Mouse (Mus musculus) B cell, adult 62 days (primary cell): Measurements from ENCODE around the gene Cadm3. TPM values are rescaled to one million over a fixed set of nuclear protein-coding genes. Genes with fewer than 3 reads are reported as not detected.

Experiments used
- total RNA-seq: library from RNA; stranded (reverse); gene quantifications from 4 replicates; pipeline ENCODE4 v1.2.4, GENCODE M21; 2023

Cadm3 gene
- total RNA-seq = 0.30 TPM in 1 of 4 replicates, not detected in the others

GRCm38 (mm10) chr1:173367356-173368046, at the start of gene Cadm3:
TSS of gene Cadm3 (minus strand) at chr1:173367695.

GRCm38 (mm10) chr1:173350372-173350957, 17.0 kb downstream of the Cadm3 start, which contains the start of gene Aim2:
TSS of gene Aim2 (plus strand) at chr1:173350879.

GRCm38 (mm10) chr1:173333312-173334253, 33.9 kb downstream of the Cadm3 start, which contains the start of gene Ackr1:
TSS of gene Ackr1 (minus strand) at chr1:173333750.

Other genes starting within 250 kb of the Cadm3 start
- not detected in 4 replicates for gene Olfr1408, start 230.3 kb downstream of the Cadm3 start, total RNA-seq
- gene Olfr1406, start 177.1 kb downstream of the Cadm3 start, total RNA-seq = not detected in 4 replicates
- gene Olfr218, start 169.9 kb downstream of the Cadm3 start, total RNA-seq = not detected in 4 replicates
- not detected in 4 replicates for gene Olfr1404, start 155.3 kb downstream of the Cadm3 start, total RNA-seq
- not detected in 4 replicates for gene Fcer1a, start 140.5 kb downstream of the Cadm3 start, total RNA-seq
- not detected in 4 replicates for gene Olfr418, start 101.7 kb downstream of the Cadm3 start, total RNA-seq
- not detected in 4 replicates for gene Mptx2, start 89.9 kb downstream of the Cadm3 start, total RNA-seq
- gene Ackr1, start 33.9 kb downstream of the Cadm3 start, total RNA-seq = not detected in 4 replicates
- 116 to 126 TPM (median 117 TPM) in 4 replicates for gene Aim2, start 16.8 kb downstream of the Cadm3 start, total RNA-seq
- gene Ifi206, start 123.3 kb upstream of the Cadm3 start, total RNA-seq = 62.9 to 65.7 TPM (median 63.6 TPM) in 4 replicates
- gene Ifi214, start 168.3 kb upstream of the Cadm3 start, total RNA-seq = 26.1 to 32.4 TPM (median 26.7 TPM) in 4 replicates
- 81.2 to 98.4 TPM (median 92.8 TPM) in 4 replicates for gene Ifi213, start 231.6 kb upstream of the Cadm3 start, total RNA-seq